Mouse (Mus musculus) lung, postnatal 0 days (tissue): ENCODE results near the gene Trp73.
A peak's percentile ranks its signal among the peaks of the same experiment; 100 is the strongest.

Experiments used
- CTCF ChIP-seq: IDR thresholded peaks from 2 replicates; pipeline ENCODE4 v1.5.1; 2016; ENCODE audit warnings: antibody characterized with exemption, mild to moderate bottlenecking
- EP300 ChIP-seq: IDR thresholded peaks from 2 replicates; pipeline ENCODE4 v1.6.1; 2016; ENCODE audit warnings: antibody characterized with exemption, mild to moderate bottlenecking, control low read depth

DNA sequence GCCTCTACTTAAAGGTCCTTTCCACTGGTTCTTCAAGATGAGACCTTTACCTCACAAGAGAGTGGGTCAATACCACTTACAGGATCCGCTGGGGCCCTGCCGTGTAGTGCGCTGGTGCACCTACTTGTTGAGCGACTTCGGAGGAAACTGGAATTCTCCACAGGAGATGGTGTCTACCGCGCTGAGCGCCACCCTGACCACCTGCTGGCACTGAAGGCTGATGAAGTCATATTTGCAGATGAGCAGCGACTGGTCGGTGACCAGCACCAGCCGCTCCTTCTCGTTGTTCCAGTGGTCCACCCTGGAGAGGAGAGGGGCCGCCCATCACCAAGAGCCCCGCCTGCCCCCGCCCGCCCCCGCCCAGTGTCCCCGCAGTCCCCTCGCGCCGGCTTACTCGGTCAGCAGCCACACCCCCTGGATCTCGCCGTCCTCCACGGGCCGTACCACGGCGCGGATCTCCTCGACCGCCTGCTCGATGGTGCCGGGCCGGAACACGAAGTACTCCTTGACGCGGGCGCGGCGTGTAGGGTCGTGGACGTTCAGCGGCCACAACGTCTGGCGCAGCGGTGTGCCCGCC is 20.0 kb upstream of the Trp73 start:
- TF ChIP-seq EP300 = 0 out of 2 replicates have a peak, but pooled peaks have one; percentile 15
- TF ChIP-seq CTCF = no peak
